Mouse (Mus musculus) cerebellum, adult 2 months (tissue): ENCODE measurements at regions not wholly inside any gene's neighbourhood (a gene's known extent, or its start where the extent isn't known, plus 50 kb on each side); places are given as distances from the start of the nearest gene placed in this dataset.

Experiments
- CTCF ChIP-seq: fragments of 200-500 bp; IDR thresholded peaks from 2 replicates; pipeline ENCODE4 v1.5.1; 2011; ENCODE audit warnings: low read depth, mild to moderate bottlenecking, control low read depth, low read length, moderate library complexity, borderline replicate concordance; ENCODE audit not compliant: insufficient read depth
- POLR2A ChIP-seq: fragments of 200-500 bp; IDR thresholded peaks from 2 replicates; pipeline ENCODE4 v1.6.1; 2011; ENCODE audit warnings: low read length, control low read depth, borderline replicate concordance; ENCODE audit not compliant: insufficient read depth

DNA sequence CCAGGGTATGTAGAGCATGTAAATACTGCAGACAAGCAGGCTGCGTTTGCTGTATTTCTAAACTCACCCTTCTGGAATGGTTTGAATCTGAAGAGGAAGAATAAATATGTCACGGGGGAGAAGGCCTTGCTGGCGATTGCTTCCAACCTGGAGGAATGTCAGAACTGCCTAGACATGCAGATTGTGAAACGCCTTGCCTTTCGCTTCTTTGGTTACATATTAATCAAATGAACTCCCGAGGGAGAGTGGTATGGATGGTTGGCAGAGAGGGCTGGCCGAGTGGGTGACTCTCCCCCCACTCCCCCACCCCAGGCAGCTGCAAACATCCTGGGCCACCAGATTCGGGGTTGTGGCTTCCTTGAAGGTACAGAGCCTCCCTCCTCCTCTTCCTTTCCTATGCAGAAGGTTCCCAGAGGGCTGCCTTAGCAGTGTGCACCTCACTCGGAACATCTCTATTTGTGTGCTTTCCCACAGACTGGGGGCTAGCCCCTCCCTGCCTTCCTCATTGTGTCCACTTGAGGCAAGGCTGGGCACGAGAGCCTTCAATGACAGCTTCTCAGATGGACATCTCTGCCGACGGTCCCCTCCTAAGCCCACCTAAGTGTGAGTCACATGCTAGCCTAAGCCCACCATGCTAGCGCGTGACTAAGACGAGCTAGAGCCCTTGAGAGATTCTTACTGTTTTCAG lies 93.3 kb downstream of the Zfp281 start:
- TF ChIP-seq CTCF (no peak), POLR2A (no peak)
